Mouse (Mus musculus) gastrocnemius, adult 8-10 months (tissue): ENCODE results near the gene Tnfrsf1a. TPM values are rescaled to one million over a fixed set of nuclear protein-coding genes. Genes with fewer than 3 reads are reported as not detected.

Source experiments
- DNase-seq, 2 experiments: peaks; one replicate each; pipeline ENCODE4 v3.0.0; 2022; ENCODE audit warnings: low spot score in 2 of 2
- total RNA-seq, 4 experiments: library from RNA; stranded (reverse); gene quantifications; 2 replicates each; pipeline ENCODE4 v1.2.4; 2022

The Tnfrsf1a gene
- total RNA-seq, 4 experiments from 2014 or later, result 13.1 to 22.3 (median 16.3) TPM

DNA sequence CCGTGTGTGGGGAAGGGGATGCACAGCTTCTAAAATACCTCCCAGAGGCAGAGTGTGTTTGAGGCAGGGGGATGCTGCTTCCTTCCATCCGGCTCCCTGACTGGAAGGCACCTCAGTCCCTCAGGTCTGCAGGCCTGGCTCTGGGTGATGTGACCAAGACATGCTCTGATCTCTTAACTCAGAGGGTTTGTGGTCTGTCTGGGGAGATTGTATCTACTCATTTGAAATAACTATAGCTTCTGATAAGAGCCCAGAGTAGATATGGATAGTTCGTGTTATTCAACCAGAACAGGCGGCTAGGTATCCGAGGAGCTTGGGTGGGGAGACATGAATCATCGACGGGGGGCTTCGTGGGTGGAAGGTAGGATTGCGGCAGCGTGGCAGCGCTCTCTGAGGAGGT lies 4.1 kb downstream of the Tnfrsf1a start:
- no peak for DNase-seq

DNA sequence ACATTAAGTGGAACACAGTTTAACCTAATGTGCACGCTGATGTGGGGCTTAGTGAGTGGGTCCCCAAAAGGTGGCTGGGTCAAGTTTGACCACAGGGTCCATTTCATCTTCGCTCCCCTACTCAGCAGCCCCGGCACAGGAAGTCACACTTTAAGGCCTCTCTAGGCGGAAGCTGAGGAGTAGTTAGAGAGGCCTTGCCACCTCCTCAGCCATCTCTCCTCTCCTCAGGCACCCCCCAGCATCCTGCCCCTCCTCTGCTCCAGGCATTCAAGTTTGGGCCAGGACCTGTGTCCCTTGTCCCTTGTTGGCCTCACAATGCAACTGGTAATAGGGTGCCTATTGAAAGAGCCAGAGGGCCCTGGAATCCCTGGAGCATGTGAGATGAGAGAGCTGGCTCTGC lies 4.5 kb downstream of the Tnfrsf1a start:
- no peak for DNase-seq

DNA sequence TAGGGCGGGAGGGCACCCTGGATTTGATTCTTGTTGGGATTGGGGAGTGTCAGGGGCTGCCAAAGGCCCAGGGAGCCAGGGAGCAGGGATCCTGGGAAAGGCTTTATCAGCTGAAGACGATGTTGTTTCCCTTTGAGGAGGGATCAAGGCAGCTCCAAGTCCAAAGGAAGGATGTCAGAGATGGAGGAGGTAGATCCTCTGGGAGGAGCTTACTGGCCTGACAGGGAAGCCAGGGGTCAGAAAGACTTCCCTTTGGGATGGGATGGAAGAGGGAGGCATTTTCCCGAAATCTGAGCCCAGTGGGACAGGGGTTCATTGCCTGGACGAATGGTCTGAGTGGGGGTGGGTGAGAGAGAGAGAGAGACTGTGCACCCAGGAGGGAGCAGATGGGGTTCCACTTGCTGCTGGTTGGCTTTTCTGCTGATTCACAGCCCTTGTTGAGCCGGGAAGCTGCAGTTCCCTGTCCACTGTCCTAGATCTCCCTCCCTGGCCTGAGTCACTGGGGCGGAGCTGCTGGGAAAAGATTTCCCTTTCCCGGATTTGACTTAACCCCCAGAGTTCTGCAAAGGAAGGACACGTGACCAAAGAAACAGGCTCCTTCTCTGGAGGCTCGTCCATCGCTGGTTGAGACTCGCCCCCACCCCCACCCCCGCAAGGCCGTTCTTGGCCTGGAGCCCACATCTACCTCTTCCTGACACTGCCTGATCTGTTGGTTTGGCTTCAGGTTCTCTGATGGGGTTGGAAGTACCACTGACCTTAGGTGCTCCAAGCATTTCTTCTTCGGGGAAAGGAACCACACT lies 5.4 kb downstream of the Tnfrsf1a start:
- peak; percentile 46 to 52 for DNase-seq

DNA sequence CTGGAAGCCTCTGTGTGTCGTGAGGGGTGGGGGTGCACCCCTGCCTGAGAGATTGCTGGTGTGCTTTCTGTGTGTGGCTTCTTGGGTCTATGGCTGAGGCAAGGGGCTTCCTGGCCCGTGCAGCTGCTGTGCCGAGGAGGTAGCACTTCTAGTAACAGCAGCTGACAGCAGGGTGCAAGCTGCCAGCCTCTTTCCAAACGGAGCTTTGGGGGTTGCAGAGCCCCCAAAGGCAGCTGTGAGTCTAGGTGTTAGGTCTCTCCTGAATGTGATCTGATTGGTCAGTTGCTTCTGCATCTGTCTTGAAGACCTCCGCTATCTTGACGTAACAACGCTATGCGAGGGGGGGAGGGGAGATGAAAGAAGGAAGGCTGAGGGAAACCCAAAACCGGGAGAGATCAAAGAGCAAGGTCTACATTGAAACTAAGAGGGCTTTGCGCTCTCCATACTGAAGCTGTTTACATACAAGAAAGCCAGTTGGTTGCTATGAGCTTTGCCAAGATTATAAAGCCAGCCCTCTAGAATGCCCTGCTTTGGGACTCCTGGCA lies 6.1 kb downstream of the Tnfrsf1a start:
- DNase-seq, result no peak

DNA sequence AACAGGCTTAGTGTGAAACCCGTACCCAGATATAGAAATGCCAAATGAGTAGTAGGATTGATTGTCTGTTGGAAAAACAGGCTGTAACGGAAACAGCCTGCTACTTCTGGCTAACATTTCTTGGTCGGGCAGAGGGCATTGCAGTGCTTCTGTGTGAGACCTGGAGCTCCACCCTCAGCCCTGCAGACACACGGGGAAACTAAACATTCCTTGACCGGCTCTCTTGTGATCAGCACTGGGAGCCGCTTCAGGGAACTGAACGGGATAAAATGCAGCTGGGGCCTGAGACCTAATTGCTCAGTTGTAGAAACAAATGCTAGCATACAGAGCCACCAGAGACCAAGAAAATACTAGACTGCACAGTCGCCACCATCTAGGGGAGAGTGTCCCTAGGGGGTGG lies 7.1 kb downstream of the Tnfrsf1a start:
- DNase-seq, result no peak

DNA sequence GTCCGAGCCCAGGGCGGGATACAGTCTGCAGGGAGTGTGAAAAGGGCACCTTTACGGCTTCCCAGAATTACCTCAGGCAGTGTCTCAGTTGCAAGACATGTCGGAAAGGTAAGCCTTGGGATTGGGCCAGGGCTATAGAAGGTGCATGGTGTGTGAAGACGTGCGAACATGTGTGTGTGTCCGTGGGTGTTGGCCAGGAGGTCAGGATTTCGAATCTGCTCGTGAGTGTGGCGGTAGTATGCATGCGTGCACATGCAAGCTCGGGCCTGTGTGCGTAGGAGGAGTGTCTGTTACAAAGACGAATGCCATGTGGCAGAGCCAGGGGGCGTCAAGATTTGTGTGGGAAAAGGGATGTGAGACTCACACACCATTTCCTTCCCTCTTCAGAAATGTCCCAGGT lies 8.2 kb downstream of the Tnfrsf1a start:
- no peak for DNase-seq

DNA sequence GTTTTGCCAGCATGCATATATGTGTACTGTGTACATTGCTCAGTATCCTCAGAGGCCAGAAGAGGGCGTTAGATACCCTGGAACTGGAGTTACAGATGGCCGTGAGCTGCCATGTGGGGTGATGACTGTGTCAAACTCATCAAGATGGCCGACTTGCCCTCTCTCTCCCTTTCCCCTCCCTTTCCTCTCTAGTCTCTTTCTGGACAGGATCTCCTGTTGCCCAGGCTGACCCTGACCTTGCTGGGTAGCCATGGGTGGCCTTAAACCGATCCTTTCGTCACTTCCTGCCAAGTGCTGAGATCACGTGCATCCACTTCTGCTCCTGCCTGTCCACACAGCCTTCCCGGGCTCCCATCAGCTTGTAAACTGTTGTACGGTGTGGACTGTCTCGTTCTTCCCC lies 10.8 kb downstream of the Tnfrsf1a start:
- DNase-seq, result no peak

DNA sequence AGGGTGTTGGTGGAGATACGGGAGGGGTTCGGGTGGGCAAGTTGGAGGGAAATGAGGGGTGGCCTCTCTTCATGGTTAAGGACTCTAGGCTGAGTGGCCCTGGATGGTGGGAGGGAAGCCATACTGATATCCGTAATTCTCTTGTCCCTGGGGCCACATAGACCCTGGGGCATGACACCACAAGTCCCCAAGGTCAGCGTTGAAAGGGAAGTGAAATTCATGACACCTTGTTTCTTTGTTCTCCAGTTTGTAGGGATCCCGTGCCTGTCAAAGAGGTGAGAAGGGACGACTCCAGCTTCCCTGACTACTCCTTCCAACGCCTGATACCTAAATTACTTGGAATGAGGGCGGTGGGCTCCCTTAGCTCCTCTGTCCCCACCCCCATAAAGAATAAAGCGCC lies 11.7 kb downstream of the Tnfrsf1a start:
- DNase-seq, result no peak

DNA sequence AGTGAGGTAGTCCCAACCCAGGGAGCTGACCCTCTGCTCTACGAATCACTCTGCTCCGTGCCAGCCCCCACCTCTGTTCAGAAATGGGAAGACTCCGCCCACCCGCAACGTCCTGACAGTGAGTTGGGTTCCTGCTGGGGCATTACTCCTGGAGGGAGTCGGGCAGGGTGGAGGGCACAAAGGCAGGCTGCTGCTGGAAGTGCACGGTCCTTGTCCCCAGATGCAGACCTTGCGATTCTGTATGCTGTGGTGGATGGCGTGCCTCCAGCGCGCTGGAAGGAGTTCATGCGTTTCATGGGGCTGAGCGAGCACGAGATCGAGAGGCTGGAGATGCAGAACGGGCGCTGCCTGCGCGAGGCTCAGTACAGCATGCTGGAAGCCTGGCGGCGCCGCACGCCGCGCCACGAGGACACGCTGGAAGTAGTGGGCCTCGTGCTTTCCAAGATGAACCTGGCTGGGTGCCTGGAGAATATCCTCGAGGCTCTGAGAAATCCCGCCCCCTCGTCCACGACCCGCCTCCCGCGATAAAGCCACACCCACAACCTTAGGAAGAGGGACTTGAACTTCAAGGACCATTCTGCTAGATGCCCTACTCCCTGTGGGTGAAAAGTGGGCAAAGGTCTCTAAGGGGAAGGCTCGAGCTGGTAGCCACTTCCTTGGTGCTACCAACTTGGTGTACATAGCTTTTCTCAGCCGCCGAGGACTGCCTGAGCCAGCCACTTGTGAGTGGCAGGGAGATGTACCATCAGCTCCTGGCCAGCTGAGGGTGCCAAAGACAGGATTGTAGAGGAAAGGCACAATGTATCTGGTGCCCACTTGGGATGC lies 12.5 kb downstream of the Tnfrsf1a start:
- DNase-seq, result peak in 1 of 2 experiments; percentile 44

DNA sequence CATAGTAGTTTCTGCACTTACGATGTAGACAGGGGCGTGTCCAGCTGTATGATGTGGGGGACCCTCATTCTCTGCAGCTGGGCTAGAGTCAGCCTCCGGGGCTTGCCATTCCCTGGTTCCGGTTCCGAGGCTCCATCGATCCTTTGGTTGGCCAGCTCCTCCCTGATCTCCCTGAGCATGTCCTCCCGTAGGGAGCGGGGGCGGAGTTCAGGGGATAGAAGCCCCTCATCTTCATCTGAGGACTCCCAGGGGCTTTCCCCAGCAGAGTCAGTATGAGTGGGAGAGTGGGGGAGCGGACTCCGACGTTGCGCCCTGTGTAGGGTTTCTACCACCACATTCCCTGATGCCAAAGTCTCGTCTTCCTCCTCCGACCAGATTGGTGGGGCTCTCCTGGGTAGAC lies 13.9 kb downstream of the Tnfrsf1a start:
- DNase-seq, result no peak

DNA sequence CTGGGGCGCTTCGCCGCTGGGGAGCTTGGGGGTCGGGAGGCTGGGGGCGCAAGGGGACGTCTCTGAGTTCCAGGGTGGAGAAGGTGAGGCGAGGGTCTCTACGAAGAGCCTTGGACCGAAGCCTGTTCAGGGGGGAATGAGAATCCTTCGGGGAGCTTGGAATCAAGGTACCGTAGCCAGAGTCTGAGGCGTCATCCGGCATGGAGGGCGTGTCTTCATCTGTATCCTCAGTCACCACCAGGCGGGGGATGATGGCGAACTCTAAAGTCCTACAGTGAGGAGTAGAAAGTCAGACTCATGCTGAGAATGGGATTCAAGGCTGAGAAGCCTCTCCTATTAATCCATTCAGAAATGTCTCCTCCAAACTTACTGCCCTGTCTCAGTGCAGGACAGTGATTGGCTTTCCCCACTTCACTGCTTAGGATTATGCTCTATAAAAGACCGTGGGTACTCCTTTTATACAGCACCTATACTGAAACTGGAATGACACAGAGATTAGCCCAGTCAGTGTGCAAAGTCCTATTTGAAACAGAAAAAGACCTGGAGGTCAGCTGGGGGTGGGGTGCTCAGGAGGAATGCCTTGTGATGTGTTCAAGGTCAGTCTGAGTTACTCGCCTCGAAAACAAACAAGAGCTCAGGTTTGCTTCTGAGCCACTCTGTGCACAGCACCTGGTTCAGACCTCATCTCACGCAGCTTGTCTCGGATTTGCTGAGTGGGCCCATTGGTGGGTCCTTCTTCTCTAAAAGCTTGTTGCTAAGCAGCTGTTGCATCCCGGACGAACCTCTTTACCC lies 14.5 kb downstream of the Tnfrsf1a start:
- DNase-seq, result no peak

DNA sequence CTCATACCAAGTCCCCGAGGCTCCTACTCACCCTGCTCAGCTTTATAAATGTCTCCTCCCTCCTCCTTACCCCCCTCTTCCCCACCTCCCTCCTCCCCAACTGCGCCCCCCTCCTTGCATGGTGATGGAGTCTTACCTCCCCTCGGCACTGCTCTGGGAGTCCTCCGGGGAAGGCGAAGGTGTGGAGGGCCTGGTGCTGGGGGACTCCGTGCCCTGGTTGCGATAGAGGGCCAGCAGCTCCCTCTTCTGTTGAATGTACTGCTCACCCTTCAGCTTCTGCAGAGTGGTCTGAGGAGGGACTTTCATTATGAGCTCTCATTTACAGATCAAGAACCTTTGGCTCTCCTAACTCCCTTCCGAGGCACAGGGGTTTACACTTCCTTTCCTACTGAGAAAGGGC lies 15.3 kb downstream of the Tnfrsf1a start:
- DNase-seq, result no peak

DNA sequence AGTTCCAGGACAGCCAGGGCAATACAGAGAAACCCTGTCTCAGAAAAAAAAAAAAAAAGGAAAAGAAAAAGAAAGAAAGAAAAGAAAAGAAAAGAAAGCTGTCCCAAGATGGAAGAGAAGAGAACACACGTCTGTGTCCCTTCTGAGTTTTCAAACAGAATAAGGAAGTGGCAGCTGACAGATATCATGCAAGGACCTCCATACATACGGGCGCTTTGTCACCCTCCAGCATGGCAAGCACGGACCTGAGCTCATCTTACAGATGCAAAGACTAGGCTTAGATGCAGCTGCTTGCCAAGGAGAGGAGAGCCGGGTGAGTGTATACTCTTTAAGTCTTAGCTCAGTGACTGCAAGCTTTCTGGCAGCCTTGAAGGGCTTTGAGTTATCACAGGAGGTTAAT lies 16.4 kb downstream of the Tnfrsf1a start:
- DNase-seq, result no peak

DNA sequence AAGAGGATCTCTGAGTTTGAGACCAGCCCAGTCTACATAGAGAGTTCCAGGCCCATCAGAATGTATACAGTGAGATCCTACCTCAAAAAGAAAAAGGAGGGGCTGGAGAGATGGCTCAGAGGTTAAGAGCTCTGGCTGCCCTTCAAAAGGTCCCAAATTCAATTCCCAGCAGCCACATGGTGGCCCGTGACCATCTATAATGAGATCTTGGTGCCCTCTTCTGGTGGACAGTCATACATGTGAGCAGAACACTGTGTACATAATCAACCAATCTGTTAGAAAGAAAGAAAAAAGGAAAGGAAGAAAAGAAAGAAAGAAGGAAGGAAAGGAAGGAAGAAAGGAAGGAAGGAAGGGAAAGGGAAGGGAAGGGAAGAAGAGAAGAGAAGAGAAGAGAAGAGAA lies 17.0 kb downstream of the Tnfrsf1a start:
- no peak for DNase-seq

DNA sequence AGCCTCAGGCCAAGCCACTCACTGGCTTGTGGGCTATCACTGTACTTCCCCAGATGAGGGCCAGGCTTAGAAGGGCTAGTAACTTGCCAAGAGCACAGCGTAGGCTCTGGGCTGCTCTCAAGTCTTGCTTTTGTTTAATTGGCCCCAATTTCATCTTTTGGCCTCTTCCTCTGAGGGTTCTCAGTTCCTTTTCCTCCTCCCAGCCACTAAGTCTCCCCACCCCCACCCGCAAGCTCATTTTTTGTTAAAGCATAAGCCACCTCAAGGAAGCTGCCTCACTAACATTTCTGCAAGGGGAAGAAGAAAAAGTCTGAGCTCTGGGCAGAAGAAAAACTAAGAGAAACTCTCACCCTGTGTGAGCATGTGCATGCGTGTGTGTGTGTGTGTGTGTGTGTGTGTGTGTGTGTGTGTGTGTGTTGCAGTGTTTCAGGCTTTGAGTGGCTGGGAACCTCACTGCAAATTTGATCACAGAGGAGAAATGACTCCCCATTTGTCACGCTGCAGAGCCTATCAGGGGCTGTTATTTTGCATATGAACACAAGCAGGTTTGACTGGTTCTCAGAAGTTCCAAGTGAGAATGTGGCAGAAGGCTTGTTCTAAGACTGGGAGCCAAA lies 18.7 kb downstream of the Tnfrsf1a start:
- DNase-seq, result no peak

DNA sequence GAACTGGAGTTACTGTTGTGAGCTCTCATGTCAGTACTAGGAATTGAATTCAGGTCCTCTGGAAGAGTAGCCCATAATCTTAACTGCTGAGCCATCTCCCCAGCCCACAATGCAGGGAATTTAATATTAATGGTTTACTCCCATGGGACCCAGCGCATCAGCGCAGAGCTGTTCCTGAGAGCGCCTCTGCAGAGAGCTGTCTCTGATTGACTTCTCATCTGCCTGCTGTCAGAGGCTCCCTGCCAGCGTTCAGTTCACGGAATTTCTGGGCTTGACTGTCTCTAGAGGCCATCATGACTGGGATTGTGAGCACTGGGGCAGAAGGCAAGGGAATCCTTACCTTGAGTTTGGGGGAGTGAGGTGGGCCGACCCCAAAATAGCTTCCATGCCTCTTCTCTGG lies 27.9 kb downstream of the Tnfrsf1a start:
- no peak for DNase-seq

DNA sequence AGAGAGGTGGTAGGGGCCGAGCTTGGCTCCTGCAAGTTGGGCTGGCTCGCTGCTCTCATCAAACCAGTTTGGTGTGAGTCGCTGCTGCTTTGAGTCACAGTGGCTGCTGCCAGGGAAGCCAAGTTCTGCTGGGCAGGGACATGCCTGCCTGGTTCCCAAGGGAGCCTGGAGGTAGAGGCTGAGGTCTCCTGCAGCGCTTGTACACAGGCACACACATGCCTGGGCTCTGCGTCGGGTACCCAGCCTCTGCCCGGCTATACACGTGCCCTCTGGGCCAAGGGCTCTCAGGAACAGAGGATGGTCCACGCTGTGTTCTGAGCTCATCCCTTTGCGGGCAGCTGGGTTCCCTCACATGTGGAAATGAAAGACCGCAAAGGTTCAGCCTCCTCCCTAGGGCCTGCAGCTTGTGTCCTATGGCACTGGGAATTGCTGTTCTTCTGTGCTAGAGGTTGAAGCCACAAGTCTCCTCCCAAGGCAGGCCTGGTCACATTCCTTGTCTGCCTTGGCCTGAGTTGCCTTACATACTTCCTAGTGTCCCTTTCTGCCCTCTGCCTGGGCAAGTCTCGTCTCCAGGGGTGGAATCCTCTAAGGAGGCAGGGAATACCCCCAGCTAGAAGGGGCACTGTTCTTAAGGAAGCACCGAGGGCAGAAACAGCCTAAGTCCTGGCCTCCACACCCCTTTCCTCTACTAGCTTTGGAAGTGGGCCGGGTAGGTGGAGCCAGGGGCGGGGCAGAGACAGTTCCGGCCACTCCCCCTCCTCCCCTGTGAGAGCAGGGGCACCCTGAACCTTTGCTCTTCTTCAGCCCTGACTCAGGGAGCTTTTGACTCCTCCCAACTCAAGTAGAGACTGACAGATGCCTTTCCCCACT lies 28.7 kb downstream of the Tnfrsf1a start:
- DNase-seq, result no peak

DNA sequence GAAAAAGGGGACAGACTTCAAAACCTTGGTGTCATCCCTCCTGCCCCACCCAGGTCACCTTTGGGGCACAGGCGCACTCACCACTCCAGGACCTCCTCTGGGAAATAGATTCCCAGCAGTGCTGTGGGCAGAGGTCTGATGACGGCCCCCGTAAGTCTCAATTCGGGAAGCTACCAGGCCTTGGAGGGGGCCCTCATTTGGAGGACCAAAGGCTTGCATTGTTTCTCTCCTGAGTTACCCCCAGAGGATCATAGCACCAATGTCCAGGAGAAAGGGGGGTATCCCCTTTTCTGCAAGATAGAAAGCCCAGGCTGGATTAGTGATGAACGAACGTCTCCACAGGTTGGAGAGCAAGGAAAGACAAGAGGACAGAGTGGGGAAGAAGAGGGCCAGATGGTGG lies 29.5 kb downstream of the Tnfrsf1a start:
- DNase-seq, result no peak

DNA sequence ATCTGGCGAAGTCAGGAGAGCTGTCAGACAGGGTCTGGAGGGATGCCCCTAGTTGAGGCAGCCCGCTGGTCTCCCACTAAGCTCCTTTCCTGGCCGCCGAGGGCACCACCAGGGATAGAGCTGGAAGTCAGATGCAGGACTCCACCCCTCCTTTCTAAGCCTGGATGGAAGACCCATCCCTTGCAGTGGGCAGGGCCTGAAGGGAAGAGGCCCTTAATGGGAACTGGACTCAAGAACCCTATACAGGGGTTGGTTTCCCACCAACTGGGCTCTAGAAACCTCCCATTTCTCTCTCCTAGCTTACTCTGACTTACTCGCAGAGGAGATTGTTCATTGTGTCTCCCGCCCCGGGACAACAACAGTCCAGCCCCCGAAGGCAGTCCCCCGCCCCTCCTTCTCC lies 30.6 kb downstream of the Tnfrsf1a start:
- DNase-seq, result no peak
